In genomic region chr1:136739486-136739885, GRCm38 (mm10) we compare ENCODE assay signal across 9 mouse cellular contexts.
DNase-seq lines count a peak whose midpoint lies in the region; ATAC-seq and TF ChIP-seq lines count a peak whose summit lies in the region.
"Had no signal": no experiment of that assay in that cellular context is flagged by ENCODE, and none has a peak within 500 bp of the region (broad histone marks: within the 10 kb centered on the region; RNA-seq: fewer than 3 reads in every experiment).

No protein-coding gene starts in this region.

- peak; percentile 79 for TF ChIP-seq CTCF in Patski (IDR thresholded peaks at IDR 0.05)

- no peaks in the 10 kb centered on the region for H3K9me3 ChIP-seq in limb, embryonic 11.5 days (ENCODE audit: control insufficient read depth, low read length)
- no peaks in the 10 kb centered on the region for H3K9me3 ChIP-seq in limb, embryonic 10.5 days (replicated peaks)
- H3K9me3 ChIP-seq in embryonic facial prominence, embryonic 10.5 days: no peaks in the 10 kb centered on the region
- H3K9me3 ChIP-seq in intestine, embryonic 16.5 days (ENCODE audit: control insufficient read depth, low read length): no peaks in the 10 kb centered on the region
- H3K9me3 ChIP-seq: heart, embryonic 13.5 days had no signal

- WGBS in limb, embryonic 11.5 days: 85% methylated on average over 5 of the region's 5 CpGs
- WGBS in limb, embryonic 10.5 days: 86% methylated on average over 5 of the region's 5 CpGs
- WGBS in embryonic facial prominence, embryonic 10.5 days: 76% methylated on average over 5 of the region's 5 CpGs
- 89% methylated on average over 5 of the region's 5 CpGs for WGBS in intestine, embryonic 16.5 days

- no peak overlapping the region for H3K27ac ChIP-seq in limb, embryonic 11.5 days (replicated peaks; ENCODE audit: low read depth, low read length)
- no peak overlapping the region for H3K27ac ChIP-seq in limb, embryonic 10.5 days
- H3K27ac ChIP-seq in embryonic facial prominence, embryonic 10.5 days (replicated peaks): no peak overlapping the region
- no peak overlapping the region for H3K27ac ChIP-seq in intestine, embryonic 16.5 days (ENCODE audit: low read length)
- H3K27ac ChIP-seq: heart, embryonic 13.5 days had no signal

- no peak overlapping the region for H3K9ac ChIP-seq in limb, embryonic 11.5 days (ENCODE audit: low read length)
- H3K9ac ChIP-seq in intestine, embryonic 16.5 days (ENCODE audit: low read depth, low read length): no peak overlapping the region
- H3K9ac ChIP-seq: heart, embryonic 13.5 days had no signal

- H3K36me3 ChIP-seq in limb, embryonic 11.5 days (ENCODE audit: control insufficient read depth, insufficient read depth, low read length): no peaks in the 10 kb centered on the region
- H3K36me3 ChIP-seq in limb, embryonic 10.5 days: no peaks in the 10 kb centered on the region
- no peaks in the 10 kb centered on the region for H3K36me3 ChIP-seq in embryonic facial prominence, embryonic 10.5 days (replicated peaks)
- H3K36me3 ChIP-seq in intestine, embryonic 16.5 days (ENCODE audit: control insufficient read depth, insufficient read depth, low read length): no peaks in the 10 kb centered on the region
- H3K36me3 ChIP-seq: heart, embryonic 13.5 days had no signal

- ATAC-seq in limb, embryonic 11.5 days (ENCODE audit: insufficient number of reproducible peaks, low FRiP score, low TSS enrichment, low read depth): no peak
- no peak for ATAC-seq in Patski
- no peak for ATAC-seq in intestine, embryonic 16.5 days

- H3K4me2 ChIP-seq in limb, embryonic 11.5 days (ENCODE audit: low read depth, severe bottlenecking): no peak overlapping the region
- H3K4me2 ChIP-seq in intestine, embryonic 16.5 days (ENCODE audit: low read depth, low read length): no peak overlapping the region
- H3K4me2 ChIP-seq: heart, embryonic 13.5 days had no signal

- no peaks in the 10 kb centered on the region for H3K4me1 ChIP-seq in limb, embryonic 11.5 days (ENCODE audit: control insufficient read depth, insufficient read depth, low read length)
- peaks cover 9% of the 10 kb centered on the region for H3K4me1 ChIP-seq in limb, embryonic 10.5 days
- peaks cover 12% of the 10 kb centered on the region; the same call in 1 of the 2 replicates for H3K4me1 ChIP-seq in embryonic facial prominence, embryonic 10.5 days
- no peaks in the 10 kb centered on the region for H3K4me1 ChIP-seq in intestine, embryonic 16.5 days (ENCODE audit: control insufficient read depth, insufficient read depth, low read length)
- H3K4me1 ChIP-seq: heart, embryonic 13.5 days had no signal

- in situ Hi-C loops in Patski (cut with MboI; ENCODE audit: low pct_unique_long_range_greater_than_20kb): no loop called here

- no peaks in the 10 kb centered on the region for H3K27me3 ChIP-seq in limb, embryonic 11.5 days (ENCODE audit: control insufficient read depth, insufficient read depth, low read length)
- H3K27me3 ChIP-seq in limb, embryonic 10.5 days (ENCODE audit: low read depth, poor library complexity, severe bottlenecking): no peaks in the 10 kb centered on the region
- H3K27me3 ChIP-seq in Patski: no peaks in the 10 kb centered on the region
- no peaks in the 10 kb centered on the region for H3K27me3 ChIP-seq in embryonic facial prominence, embryonic 10.5 days (replicated peaks; ENCODE audit: low read depth, poor library complexity, severe bottlenecking)
- no peaks in the 10 kb centered on the region for H3K27me3 ChIP-seq in intestine, embryonic 16.5 days (replicated peaks; ENCODE audit: control insufficient read depth, insufficient read depth, low read length)
- H3K27me3 ChIP-seq: heart, embryonic 13.5 days had no signal

- POLR2A ChIA-PET in Patski (lab: Charles Lee): interaction anchor here (0.6 kb wide), 1 partner anchor 252 kb away, joined by 3 read pairs; no protein-coding TSS in a partner anchor

- CTCF ChIA-PET in Patski (lab: Charles Lee): no interaction called here

- DNase-seq in limb, embryonic 11.5 days (ENCODE audit: low spot score): peak; percentile 45
- DNase-seq in limb, embryonic 10.5 days (ENCODE audit: low spot score): no peak
- DNase-seq in Patski (ENCODE audit: low read depth, low spot score): no peak
- DNase-seq in embryonic facial prominence, embryonic 10.5 days (ENCODE audit: low spot score): peak; percentile 27
- peak; percentile 50 for DNase-seq in kidney, adult 9 months
- peak; percentile 43 to 48 for DNase-seq in lung, adult 18-20 months
- peak; percentile 89 for DNase-seq in telencephalon, adult 2 months (ENCODE audit: low read depth, low spot score)

- no peak overlapping the region for H3K4me3 ChIP-seq in limb, embryonic 11.5 days (ENCODE audit: low read depth, low read length)
- H3K4me3 ChIP-seq in limb, embryonic 10.5 days: no peak overlapping the region
- H3K4me3 ChIP-seq in embryonic facial prominence, embryonic 10.5 days: no peak overlapping the region
- no peak overlapping the region for H3K4me3 ChIP-seq in intestine, embryonic 16.5 days (ENCODE audit: low read length)
- H3K4me3 ChIP-seq: heart, embryonic 13.5 days had no signal

Comparison
In these comparisons a context has a peak if more than half of its experiments do, and no peak if none do; other contexts are left out.
1. DNase-seq: peak in limb, embryonic 11.5 days (single experiment), embryonic facial prominence, embryonic 10.5 days (single experiment), kidney, adult 9 months (single experiment), lung, adult 18-20 months (2 of 2) and telencephalon, adult 2 months (single experiment); none in limb, embryonic 10.5 days (single experiment) and Patski (single experiment).